Mouse (Mus musculus): ENCODE measurements around the gene Plekhg1. TPM values are rescaled to one million over a fixed set of nuclear protein-coding genes. Genes with fewer than 3 reads are reported as not detected.

Gene Plekhg1
- polyA plus RNA-seq, 1 experiment from 2014 or later, result 4.8 TPM

GRCm38 (mm10) chr10:3737034-3737433 lies 3.1 kb upstream of the Plekhg1 start:
- DNase-seq (ENCODE audit: low spot score) (no peak), ATAC-seq (ENCODE audit: low FRiP score, low TSS enrichment) (no peak)
- Histone ChIP-seq H3K9ac (ENCODE audit: low read length) (no peak overlapping the region), H3K27me3 (ENCODE audit: control insufficient read depth, insufficient read depth, low read length) (no peaks in the 10 kb centered on the region), H3K27ac (replicated peaks) (no peak overlapping the region), H3K4me2 (replicated peaks; ENCODE audit: low read depth) (no peak overlapping the region), H3K4me1 (replicated peaks; ENCODE audit: control insufficient read depth, insufficient read depth) (no peaks in the 10 kb centered on the region; the same call in 1 of the 2 replicates), H3K4me3 (ENCODE audit: low read depth, low read length) (no peak overlapping the region), H3K9me3 (ENCODE audit: control insufficient read depth, low read length) (no peaks in the 10 kb centered on the region), H3K36me3 (ENCODE audit: control insufficient read depth, insufficient read depth, low read length) (no peaks in the 10 kb centered on the region)
- 77% methylated on average over 3 of the region's 3 CpGs for WGBS
- TF ChIP-seq CTCF (IDR thresholded peaks at IDR 0.05; ENCODE audit: low read depth), result no peak
- TF ChIP-seq EP300 (optimal IDR thresholded peaks at IDR 0.05), result no peak

GRCm38 (mm10) chr10:3740504-3741388 lies 582 bp downstream of the Plekhg1 start:
- TF ChIP-seq CTCF (IDR thresholded peaks at IDR 0.05; ENCODE audit: low read depth) (peak; percentile 81), EP300 (optimal IDR thresholded peaks at IDR 0.05) (no peak)
- under 1% methylated on average over 30 of the region's 47 CpGs for WGBS
- H3K27me3 ChIP-seq (ENCODE audit: control insufficient read depth, insufficient read depth, low read length), result no peaks in the 10 kb centered on the region
- H3K4me3 ChIP-seq (ENCODE audit: low read depth, low read length), result peak overlapping the region; percentile 71
- no peaks in the 10 kb centered on the region for H3K36me3 ChIP-seq (ENCODE audit: control insufficient read depth, insufficient read depth, low read length)
- H3K4me1 ChIP-seq (replicated peaks; ENCODE audit: control insufficient read depth, insufficient read depth), result no peaks in the 10 kb centered on the region; the same call in 1 of the 2 replicates
- H3K9me3 ChIP-seq (ENCODE audit: control insufficient read depth, low read length), result no peaks in the 10 kb centered on the region
- H3K27ac ChIP-seq (replicated peaks), result peak overlapping the region; percentile 91
- peak overlapping the region; percentile 95 for H3K4me2 ChIP-seq (replicated peaks; ENCODE audit: low read depth)
- peak overlapping the region; percentile 80 for H3K9ac ChIP-seq (ENCODE audit: low read length)
- DNase-seq (ENCODE audit: low spot score) (peak; percentile 60), ATAC-seq (ENCODE audit: low FRiP score, low TSS enrichment) (peak; percentile 82)

DNA sequence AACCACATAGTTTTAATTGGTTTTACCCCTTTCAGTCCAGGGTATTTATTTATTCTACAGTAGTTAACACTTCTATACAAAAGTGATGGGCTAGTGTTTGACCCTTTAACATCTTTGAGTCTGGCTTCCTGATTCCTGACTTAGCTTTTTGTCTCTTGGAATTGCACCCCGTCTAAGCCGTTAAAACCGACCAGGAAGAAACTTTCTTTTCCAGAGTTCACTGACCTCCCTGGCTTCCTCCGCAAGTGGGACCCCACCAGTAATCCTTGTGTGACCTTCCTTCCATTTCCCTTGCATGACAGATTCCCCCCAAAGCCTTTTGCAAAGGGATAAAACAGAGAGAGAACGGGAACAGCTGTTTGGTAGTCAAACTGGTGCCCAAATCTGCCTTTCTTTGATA lies 1.6 kb downstream of the Plekhg1 start:
- peak overlapping the region; percentile 71 for H3K4me3 ChIP-seq (ENCODE audit: low read depth, low read length)
- no peaks in the 10 kb centered on the region for H3K36me3 ChIP-seq (ENCODE audit: control insufficient read depth, insufficient read depth, low read length)
- DNase-seq (ENCODE audit: low spot score) (no peak), ATAC-seq (ENCODE audit: low FRiP score, low TSS enrichment) (no peak)
- H3K4me1 ChIP-seq (replicated peaks; ENCODE audit: control insufficient read depth, insufficient read depth), result no peaks in the 10 kb centered on the region; the same call in 1 of the 2 replicates
- peak overlapping the region; percentile 27; the same call in 1 of the 2 replicates for H3K9ac ChIP-seq (ENCODE audit: low read length)
- H3K27ac ChIP-seq (replicated peaks), result peak overlapping the region; percentile 36; the same call in 1 of the 2 replicates
- H3K4me2 ChIP-seq (replicated peaks; ENCODE audit: low read depth), result peak overlapping the region; percentile 95
- 18% methylated on average over 5 of the region's 5 CpGs for WGBS
- TF ChIP-seq EP300 (optimal IDR thresholded peaks at IDR 0.05), result no peak
- TF ChIP-seq CTCF (IDR thresholded peaks at IDR 0.05; ENCODE audit: low read depth), result no peak
- no peaks in the 10 kb centered on the region for H3K9me3 ChIP-seq (ENCODE audit: control insufficient read depth, low read length)
- H3K27me3 ChIP-seq (ENCODE audit: control insufficient read depth, insufficient read depth, low read length), result no peaks in the 10 kb centered on the region

DNA sequence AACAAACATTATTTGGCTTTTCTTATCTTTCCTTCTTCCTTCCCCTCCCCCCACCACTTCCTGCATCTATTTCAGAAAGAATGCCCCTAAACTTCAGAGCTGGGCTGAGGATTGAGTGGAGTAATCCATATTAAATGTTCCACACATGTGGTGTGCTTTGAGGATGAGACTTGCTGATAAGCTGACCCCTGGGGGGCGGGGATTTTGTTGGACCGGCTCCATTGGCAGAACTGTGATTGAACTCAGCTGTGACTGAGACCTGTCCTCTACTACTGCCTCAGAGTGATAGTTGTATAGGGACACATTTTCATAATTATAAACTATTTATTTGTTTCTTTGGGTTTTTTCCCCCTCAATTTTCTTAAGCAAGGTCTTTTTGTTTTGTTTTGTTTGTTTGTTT lies 2.9 kb downstream of the Plekhg1 start:
- Histone ChIP-seq H3K4me3 (ENCODE audit: low read depth, low read length) (no peak overlapping the region), H3K9me3 (ENCODE audit: control insufficient read depth, low read length) (no peaks in the 10 kb centered on the region), H3K4me2 (replicated peaks; ENCODE audit: low read depth) (no peak overlapping the region), H3K27ac (replicated peaks) (no peak overlapping the region), H3K4me1 (replicated peaks; ENCODE audit: control insufficient read depth, insufficient read depth) (no peaks in the 10 kb centered on the region; the same call in 1 of the 2 replicates), H3K36me3 (ENCODE audit: control insufficient read depth, insufficient read depth, low read length) (no peaks in the 10 kb centered on the region), H3K9ac (ENCODE audit: low read length) (no peak overlapping the region), H3K27me3 (ENCODE audit: control insufficient read depth, insufficient read depth, low read length) (no peaks in the 10 kb centered on the region)
- 37% methylated on average over 2 of the region's 2 CpGs for WGBS
- TF ChIP-seq CTCF (IDR thresholded peaks at IDR 0.05; ENCODE audit: low read depth) (no peak), EP300 (optimal IDR thresholded peaks at IDR 0.05) (no peak)
- no peak for ATAC-seq (ENCODE audit: low FRiP score, low TSS enrichment)
- DNase-seq (ENCODE audit: low spot score), result no peak

DNA sequence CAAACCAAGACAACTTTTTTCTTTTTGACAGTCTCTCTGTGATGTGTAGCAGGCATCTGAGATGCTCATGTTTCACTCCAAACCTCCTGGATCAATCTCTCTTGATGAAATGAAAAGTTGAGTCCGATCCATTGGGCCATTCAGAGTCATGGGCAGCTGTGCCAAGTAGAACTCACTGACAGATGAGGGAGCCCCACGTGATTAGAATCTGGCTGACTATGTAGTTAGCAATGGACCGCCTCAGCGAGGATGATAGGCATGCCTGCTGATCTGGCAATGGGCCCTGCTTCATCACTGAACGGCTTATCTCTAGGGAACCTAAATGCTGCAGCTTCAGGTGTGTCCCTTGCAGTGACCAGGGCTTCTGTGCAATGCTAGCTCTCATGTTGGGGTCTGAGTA lies 3.7 kb downstream of the Plekhg1 start:
- H3K36me3 ChIP-seq (ENCODE audit: control insufficient read depth, insufficient read depth, low read length), result no peaks in the 10 kb centered on the region
- no peak for DNase-seq (ENCODE audit: low spot score)

More for the DNA sequence above, 3.7 kb downstream of the Plekhg1 start:
- no peak for ATAC-seq (ENCODE audit: low FRiP score, low TSS enrichment)
- Histone ChIP-seq H3K9me3 (ENCODE audit: control insufficient read depth, low read length) (no peaks in the 10 kb centered on the region), H3K4me2 (replicated peaks; ENCODE audit: low read depth) (no peak overlapping the region), H3K27me3 (ENCODE audit: control insufficient read depth, insufficient read depth, low read length) (no peaks in the 10 kb centered on the region), H3K4me1 (replicated peaks; ENCODE audit: control insufficient read depth, insufficient read depth) (no peaks in the 10 kb centered on the region; the same call in 1 of the 2 replicates), H3K4me3 (ENCODE audit: low read depth, low read length) (no peak overlapping the region), H3K9ac (ENCODE audit: low read length) (no peak overlapping the region), H3K27ac (replicated peaks) (no peak overlapping the region)
- 79% methylated on average over 5 of the region's 5 CpGs for WGBS
- no peak for TF ChIP-seq CTCF (IDR thresholded peaks at IDR 0.05; ENCODE audit: low read depth)
- no peak for TF ChIP-seq EP300 (optimal IDR thresholded peaks at IDR 0.05)
